Mouse (Mus musculus): ENCODE measurements around the gene Rab34.

Gene Rab34

DNA sequence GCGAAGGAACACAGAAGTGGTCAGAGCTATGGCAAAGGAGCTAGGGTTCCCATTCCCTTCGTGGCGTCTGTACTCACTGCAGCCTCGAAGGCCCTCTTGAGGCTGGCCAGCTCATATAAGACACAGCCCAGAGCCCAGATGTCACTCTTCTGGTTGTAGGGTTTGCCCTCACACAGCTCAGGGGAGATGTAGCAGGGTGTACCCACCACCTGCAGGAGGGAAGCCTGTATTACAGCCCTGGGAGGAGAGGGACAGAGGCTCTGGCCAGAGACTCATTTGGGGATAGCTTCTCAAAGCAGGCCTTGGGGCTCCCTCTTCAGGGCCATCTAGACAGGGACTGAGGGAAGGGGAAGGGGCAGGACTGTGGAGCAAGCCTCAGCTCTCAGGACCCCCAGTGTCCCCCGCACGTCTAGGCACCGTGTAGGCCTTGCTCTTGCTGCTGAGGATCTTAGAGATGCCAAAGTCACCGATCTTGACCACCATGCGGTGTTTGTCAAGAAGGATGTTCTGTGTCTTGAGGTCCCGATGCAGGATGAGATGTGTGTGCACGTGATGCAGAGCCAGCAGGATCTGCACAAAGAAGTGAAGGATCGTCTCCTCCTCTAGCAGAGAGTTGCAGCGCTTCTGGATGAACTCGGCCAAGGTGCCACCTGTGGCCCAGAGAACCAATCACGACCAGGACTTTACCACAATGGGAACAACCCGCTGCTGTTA lies 16.0 kb upstream of the Rab34 start:
- TF ChIP-seq GATA4 (IDR thresholded peaks at IDR 0.05; ENCODE audit: insufficient replicate concordance, low read length), result no peak

GRCm38 (mm10) chr11:78172748-78173383 lies 15.4 kb upstream of the Rab34 start:
- TF ChIP-seq GATA4 (IDR thresholded peaks at IDR 0.05; ENCODE audit: insufficient replicate concordance, low read length), result no peak

DNA sequence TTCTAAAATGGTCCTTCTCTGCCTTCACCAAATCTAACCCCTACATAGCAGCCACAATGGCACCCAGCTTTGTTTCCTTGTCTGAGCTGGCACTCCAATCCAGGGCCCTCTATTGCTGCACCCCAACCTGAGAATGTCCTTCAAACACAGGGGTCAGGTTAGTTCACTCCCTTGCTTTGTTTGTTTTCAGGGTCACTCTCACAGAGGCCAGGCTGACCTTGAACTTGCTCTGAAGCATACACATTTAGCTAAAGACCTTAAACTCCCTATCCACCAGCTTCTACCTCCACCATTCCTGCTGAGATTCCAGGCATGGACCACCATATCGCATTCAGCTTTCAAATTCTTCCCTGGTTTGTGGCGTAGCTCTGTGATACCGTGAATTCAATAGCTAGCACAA lies 13.7 kb upstream of the Rab34 start:
- no peak for TF ChIP-seq GATA4 (IDR thresholded peaks at IDR 0.05; ENCODE audit: insufficient replicate concordance, low read length)

DNA sequence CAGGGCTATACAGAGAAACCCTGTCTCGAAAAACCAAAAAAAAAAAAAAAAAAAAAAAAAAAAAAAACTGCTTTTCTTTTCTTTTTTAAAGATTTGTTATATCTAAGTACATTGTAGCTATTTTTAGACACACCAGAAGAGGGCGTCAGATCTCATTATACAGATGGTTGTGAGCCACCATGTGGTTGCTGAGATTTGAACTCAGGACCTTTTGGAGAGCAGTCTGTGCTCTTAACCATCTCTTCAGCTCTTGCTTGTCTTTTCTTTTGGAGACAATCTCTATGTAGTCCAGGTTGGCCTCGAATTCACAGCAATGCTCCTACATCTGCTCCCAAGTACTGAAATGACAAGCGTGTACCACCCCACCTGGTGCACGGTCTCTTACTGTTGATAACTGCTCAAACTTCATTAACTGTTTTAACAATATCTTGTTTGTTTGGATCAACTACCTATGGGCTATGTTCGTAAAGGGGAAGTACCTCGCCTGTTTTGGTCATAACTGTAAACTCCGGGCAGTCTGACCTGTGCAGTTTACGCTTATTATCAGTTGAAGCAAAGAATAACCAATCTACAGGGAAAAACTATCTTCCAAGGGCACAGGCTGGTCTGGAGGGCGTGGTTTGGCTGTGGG lies 12.3 kb upstream of the Rab34 start:
- TF ChIP-seq GATA4 (IDR thresholded peaks at IDR 0.05; ENCODE audit: insufficient replicate concordance, low read length), result no peak

- no peak for TF ChIP-seq GATA4 (IDR thresholded peaks at IDR 0.05; ENCODE audit: insufficient replicate concordance, low read length)
Measured at GRCm38 (mm10) chr11:78176402-78176862, 11.8 kb upstream of the Rab34 start, which contains the start of the genes Nek8 and Tlcd1. Gene Nek8, minus strand, starts transcription at chr11:78176675. Gene Tlcd1, plus strand, starts transcription at chr11:78176711.

DNA sequence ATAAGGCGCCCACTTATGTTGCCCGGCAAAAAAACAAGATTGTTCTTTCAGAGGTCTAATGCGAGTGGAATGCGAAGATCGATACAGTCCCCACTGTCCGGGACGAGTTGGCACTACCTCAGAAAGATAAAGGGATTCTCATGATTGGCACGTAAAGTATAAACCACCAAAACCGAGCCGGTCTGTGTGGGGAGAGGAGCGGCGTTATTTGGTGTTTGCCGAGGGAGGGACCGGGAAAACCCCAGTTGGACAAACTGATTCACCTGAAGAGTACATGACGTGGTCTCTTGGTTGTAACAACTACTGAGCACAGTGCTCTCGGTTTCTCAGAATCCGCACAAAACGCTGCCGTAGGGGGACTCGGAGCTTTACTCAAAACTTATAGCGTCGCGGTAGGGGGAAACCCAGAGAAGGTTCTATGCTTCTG lies 11.3 kb upstream of the Rab34 start:
- TF ChIP-seq GATA4 (IDR thresholded peaks at IDR 0.05; ENCODE audit: insufficient replicate concordance, low read length), result no peak; the same call in 1 of the 2 replicates

DNA sequence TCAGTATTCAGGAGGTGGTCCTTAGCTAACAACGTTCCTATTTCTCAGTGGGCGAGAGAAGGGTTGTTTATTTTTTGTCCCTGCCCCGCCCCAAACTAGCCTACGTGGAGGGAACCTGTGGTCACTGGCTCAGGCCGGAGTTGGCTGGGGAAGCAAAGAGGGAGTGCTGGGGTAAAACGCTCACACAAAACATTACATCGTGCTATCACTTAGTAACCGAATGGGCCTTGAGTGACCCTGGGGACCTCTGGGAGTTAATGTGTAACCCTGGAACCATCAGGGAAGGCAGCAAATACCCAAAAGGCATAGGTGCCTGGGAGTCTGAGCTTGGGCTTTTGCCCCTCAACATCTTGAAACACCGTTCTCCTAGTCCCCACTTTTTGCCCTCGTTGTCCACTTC lies 10.8 kb upstream of the Rab34 start:
- no peak for TF ChIP-seq GATA4 (IDR thresholded peaks at IDR 0.05; ENCODE audit: insufficient replicate concordance, low read length)

DNA sequence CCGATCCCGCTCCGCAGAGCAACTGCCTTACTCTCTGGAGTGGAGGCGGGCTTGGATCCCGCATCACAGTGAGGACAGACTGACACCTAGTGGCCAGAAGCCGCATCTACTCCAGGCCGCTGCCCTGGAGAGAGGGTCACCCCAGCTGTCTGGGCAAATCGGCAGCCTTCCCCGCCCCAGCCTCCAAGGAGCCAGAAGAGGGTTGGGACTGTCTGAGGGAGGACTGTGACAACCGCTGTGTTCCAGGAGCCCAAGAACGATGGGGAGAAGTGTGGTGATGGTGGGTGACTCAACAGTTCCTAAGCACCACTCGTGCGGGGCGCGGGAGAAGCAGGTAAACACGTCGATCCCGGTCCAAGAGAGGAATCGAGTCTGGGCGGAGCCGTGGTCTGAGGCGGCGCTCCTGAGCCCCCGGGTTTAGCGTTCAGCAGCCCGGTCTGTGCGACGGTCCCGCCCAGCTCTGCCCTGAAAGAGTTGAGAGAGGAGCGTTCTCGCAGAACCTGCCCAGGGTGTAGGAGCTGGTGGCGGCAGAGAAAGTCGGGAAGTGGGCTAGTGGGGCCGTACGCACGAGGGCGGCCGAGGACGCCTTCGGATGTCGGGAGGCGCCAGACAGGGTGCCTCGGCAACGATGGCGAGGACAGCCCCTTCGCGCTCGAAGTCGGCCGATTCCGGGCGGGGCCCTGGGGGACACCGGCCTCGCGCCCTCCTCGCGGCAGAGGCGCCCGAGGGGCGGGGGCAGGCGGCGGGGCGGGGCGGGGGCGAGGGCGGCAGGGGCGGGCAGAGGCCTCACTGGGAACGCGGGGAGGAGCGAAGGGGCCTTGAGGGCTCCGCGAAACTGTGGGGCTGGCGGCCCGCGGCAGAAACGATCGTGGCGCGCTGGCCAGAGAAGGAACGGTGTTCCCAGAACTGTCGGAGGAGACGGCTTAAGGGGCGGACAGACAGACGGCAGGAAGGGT lies 10.0 kb upstream of the Rab34 start:
- no peak for TF ChIP-seq GATA4 (IDR thresholded peaks at IDR 0.05; ENCODE audit: insufficient replicate concordance, low read length)

GRCm38 (mm10) chr11:78178859-78179437 lies 9.3 kb upstream of the Rab34 start:
- no peak for TF ChIP-seq GATA4 (IDR thresholded peaks at IDR 0.05; ENCODE audit: insufficient replicate concordance, low read length)

GRCm38 (mm10) chr11:78179438-78179999 lies 8.7 kb upstream of the Rab34 start:
- TF ChIP-seq GATA4 (IDR thresholded peaks at IDR 0.05; ENCODE audit: insufficient replicate concordance, low read length), result no peak

- TF ChIP-seq GATA4 (IDR thresholded peaks at IDR 0.05; ENCODE audit: insufficient replicate concordance, low read length), result no peak
Measured at GRCm38 (mm10) chr11:78180081-78180761, 8.0 kb upstream of the Rab34 start.

- TF ChIP-seq GATA4 (IDR thresholded peaks at IDR 0.05; ENCODE audit: insufficient replicate concordance, low read length), result no peak
Measured at GRCm38 (mm10) chr11:78181830-78182357, 6.3 kb upstream of the Rab34 start.

DNA sequence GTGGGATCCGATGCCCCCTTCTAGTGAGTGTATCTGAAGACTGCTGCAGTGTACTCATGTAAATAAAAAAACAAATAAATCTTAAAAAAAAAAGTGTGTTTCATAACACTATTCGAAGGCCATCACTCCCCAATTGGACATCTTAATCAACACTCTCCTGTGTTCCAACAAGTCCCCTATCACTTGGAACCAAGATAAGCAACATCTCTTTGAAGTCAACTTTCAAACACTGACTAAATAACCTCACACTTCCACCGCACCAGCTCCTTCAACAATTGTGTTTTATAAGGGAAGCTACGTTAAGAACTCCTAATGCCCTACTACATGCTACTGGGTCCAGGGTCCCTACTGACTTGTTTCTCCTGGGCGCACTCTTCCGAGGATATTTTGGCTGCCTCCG lies 5.8 kb upstream of the Rab34 start:
- TF ChIP-seq GATA4 (IDR thresholded peaks at IDR 0.05; ENCODE audit: insufficient replicate concordance, low read length), result no peak
